Mouse (Mus musculus) MEL-GATA-1-ER (cell line): ENCODE data around the gene Stk38.
"Not testable (repeated sequence)": the region's sequence is repeated elsewhere in the genome, so short reads cannot be mapped to it uniquely, and the experiment has no call there.

Source experiments
- DNase-seq: peaks from one replicate; pipeline ENCODE4 v3.0.0-alpha.2; 2012; ENCODE audit warnings: low read depth; ENCODE audit errors: extremely low read depth

Stk38 gene

DNA sequence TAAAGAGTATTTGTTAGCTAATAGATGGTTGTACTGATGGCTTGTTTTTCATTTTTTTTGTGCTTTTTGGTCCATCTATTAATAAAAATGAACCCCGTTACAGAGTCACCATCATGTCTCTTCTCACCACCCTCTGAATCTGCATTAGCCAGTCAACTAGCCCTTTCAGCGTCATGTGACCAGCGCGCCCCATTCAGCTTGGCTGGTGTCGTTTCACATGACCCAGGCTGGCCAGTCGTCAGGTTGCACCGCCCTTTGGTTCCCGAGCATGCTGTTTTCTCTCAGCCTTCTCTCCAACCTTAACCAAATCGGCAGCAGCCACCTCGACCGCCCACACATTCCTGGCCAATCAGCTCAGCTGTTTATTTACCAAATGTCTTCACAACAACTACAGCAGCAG, 31.6 kb upstream of the Stk38 start:
- no peak for DNase-seq

DNA sequence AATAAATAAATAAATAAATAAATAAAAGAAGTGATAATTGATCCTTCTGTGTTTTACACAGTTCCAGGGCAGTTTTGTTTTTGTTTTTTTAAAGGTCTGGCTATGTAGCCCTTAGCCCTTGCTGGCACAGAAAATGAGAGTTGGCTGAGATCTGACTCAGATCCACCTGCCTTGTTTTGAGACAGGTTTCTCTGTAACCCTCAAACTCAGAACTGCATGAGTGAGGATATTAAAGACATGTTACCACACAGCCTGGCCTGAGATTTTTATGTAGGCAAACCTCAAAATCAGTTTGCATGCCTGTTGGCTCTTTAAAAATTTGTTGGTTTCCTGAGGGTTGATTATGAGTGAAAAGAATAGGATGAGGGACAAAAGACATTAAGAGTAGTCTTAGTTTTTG, 27.7 kb upstream of the Stk38 start:
- DNase-seq: no peak

DNA sequence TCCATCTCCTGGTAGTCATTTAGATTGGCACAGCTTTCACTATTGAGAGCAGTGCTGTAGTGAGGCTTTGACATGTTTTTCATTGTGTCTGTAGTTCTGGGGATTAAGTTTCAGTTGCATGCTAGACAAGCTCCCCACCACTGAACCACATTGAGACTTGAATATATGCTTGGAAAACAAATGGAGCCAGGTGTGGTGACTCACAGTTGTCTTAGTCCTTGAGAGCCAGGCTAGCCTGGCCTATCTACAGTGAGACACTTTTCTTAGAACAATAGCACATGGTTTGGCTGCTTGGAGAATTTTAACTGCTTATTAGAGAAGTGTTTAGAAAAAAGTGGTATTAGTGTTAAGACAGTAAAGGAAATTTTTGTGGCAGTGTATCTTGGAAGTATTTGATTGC, 26.5 kb upstream of the Stk38 start:
- no peak for DNase-seq

DNA sequence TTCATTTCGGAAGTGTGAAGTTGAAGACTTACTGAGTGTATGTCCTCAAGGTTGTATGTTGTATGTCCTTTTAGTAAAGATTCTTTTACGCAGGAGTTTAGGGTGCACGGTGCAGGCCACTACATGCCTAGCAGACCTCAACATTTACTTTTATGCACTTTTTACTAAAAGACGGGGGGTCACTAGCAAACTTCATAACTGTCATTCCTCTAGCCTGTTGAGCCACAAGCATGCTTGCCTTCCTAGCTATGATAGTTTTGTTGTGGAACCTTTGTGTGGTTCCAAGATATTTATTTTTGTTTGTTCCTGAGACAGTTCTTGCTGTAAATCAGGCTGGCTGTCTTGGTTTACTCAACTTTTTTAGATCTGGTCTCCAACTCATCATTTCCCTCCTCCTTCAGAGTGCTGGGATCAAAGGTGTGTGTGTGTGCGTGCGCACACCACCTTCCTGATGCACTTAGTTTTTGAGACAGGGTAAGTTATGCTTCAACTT, 25.8 kb upstream of the Stk38 start:
- DNase-seq: no peak

DNA sequence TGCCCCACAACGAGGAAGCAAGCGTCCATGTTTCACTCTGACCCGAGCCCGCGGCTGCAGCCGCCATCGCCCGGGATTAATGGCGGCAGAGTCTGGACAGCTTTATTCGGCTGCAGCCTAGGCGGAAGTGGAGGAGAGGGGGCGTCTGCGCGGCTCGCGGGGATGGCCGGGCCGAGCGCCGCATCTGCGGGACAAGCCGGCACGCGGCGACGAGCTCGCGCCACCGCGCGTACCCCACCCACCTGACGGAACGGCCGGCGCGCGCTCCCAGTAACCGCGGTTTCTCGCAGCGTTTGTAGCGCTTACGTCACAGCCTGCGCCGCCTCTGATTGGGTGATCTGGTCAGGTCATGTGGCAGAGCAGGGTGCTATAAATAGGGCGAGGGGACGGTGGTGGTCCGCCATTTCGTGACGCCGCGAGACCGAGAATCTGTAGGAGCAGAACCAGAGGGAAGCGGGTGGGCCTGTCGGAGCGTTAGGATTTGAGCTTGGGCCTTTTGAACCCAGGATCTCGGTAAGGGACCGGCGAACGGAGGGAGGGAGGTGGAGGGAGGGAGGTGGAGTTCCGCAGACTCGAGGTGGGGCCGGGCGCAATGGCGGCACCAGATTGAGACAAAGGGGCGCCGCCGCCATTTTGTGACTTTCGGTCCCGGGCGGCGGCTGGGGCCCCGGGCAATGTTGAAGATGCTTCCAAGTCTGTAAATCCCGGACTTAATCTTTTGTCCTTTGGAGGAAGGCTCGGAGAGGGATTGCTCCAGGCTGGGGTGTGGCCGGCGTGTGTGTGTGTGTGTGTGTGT, 24.7 kb upstream of the Stk38 start, which contains the start of gene Srsf3:
Gene Srsf3 (plus strand): TSS at position 355 of the 796 bp plus-strand sequence.
- peak; percentile 89 for DNase-seq

DNA sequence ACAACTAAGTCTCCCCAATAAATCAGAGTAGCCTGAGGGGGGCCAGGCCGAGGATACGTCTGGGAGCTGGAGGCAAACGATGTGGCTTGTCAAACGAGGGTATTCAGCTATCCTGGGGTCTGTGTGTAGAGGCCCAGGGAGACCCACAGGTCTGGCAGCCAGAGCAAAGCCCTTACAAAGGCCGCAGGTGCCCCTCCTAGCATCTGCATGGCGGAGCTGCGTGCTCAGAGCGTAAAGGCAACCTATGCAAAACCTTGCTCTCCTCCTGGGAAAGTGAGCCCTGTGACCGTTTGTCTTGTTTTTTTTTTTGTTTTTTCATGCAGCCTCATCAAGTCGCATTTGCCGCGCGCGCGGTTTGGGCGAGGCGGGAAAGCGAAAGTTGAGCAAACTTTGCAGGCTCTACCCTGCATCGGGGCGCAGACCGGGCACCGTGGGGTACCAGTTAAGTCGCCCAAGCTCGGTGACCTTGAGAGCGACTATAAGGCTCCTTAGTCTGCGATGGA, 24.0 kb upstream of the Stk38 start:
- DNase-seq: no peak

DNA sequence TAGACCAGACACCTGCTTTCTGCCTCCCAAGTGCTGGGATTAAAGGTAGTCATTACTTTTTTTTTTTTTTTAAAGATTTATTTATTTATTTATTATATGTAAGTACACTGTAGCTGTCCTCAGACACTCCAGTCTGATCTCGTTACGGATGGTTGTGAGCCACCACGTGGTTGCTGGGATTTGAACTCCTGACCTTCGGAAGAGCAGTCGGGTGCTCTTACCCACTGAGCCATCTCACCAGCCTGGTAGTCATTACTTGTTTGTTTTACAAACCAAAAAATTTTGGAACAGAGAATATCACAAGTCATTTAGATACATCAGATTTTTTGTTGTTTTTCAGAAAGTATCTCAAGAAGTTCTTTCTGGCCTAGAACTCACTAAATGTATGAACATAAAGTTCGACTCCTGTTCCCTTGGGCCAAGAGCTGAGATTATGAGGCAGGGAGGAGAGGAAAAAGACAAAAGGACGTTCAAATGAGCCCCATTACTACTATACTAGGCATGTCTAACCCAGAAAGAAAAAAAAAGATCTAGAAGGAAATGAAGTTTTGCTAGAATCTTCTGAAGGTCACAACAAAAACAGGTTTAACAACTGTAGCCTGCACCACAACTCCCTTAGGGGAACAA, 23.4 kb upstream of the Stk38 start:
- not testable (repeated sequence) for DNase-seq

DNA sequence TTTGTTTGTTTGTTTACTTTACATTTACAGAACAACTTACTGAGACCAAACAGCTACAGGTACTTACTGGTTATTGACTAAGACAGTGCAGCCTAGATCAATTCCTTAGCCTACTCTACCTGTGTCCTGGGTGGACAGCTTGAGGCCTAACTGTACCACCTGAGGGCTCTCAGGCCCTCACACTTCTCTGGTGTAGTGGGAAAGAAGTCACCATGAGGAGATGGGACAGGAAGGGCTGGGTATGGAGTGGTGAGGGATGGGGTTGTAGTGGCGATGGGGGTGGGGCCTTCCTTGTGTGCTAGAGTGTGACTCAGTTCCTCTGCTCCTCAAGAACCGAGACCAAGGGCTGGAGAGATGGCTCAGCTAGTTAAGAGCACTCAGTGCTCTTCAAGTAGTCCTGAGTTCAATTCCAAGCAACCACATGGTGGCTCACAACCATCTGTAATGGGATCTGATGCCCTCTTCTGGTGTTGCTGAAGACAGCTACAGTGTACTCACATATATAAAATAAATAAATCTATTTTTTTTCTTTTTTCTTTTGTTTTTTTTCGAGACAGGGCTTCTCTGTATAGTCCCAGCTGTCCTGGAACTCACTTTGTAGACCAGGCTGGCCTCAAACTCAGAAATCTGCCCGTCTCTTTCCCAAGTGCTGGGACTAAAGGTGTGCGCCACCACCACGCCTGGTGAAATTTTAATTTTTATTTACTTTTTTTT, 22.7 kb upstream of the Stk38 start:
- no peak for DNase-seq

DNA sequence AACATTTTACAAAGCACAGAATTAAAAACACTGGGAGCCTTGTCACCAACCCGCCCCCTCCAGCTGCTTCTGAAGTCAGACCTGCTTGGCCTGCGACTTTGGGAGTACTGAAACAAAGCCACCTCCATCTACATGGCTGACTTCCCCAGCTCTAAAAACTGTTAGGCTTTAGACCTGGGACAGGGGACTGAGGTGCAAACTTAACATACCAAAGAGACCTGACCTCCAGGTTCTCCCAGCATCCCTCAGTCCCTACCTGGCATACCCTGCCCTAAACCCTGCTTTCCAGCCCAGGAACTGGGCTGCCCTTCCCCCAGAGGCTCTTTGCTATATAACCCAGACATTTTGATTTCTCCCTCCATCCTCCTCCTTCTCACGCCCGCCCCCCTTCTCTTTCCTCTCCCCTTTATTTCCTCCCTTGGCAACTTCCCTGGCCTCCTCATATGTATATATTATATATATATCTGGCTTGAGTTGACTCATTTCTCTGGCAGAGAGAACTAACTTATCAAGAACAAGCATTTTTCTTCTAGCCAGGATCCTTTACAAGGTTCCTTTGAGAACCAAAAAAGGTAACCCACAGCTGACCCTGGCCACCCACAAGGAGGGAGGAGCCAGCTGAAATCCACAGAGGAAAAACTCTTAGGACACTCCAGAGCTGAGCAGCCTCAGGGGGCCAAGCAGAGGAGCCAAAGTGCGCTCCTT, 19.0 kb upstream of the Stk38 start:
- no peak for DNase-seq

DNA sequence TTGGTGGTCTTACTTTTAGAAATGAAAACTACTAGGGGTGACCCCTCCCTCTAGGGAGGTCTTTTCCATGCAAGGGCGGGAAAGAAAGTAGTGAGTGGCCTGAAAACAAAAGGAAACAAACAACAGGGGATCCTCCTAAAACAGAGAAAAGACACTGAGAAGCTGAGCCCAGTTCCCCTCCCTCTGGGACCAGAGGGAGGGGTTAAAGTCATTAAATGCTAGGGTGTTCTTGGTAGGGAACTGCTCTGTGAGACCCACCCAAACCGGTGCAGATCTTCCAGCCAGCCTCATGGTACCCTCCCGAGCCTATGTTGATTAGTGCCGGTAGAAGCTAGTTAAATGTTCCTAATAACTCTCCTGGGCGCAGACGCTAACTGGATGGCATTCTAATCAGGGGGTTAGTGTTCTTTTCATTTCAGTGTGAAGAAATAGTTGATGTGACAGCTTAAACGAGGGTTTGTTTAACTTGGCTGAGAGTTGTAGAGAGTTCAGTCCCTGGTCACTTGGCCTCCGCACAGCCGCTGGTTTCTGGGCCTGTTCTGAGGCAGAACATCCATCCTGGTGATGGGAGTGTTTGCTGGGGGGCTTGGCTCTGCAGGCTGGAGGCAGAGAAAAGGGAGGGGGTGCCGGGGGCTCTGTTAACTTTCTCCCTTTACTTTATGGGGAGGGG, 17.2 kb upstream of the Stk38 start:
- no peak for DNase-seq

DNA sequence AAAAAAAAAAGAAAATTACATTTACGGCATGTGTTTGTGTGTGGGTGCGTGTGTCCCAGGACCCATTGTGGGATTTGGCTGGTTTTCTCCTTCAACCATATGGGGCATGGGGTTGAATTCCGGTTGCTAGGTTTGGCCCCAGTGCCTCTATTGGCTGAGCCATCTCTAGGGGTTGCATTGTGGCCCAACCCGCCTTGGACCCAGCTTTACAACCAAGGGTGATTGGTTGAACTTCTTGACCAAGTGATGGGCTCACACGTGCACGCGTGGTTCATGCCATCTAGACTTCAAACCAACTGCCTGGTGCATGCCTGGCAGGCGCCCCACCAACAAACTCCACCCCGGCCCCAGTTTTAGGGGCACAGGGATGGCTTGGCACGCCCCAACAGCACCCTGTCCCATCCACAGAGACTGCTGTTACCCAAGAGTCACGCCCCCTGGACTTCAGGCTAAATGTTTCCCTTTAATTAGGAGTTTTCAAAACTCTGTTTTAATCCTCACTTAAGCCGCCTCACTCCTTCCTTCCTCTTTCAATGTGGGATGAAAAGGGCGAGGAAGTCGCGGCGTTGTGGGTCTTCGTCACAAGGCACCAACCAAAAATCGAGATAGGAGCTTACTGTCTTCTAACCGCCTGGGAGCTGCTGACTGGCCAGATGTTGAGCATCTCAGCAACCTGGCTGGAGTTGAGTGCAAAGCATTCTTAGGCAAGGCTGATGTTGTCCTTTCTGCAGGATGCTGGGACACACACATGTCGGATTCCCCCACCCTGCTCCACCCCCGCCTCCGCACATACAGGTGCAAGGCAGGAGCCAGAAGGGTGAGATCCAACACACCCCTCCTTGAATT, 16.5 kb upstream of the Stk38 start:
- no peak for DNase-seq

DNA sequence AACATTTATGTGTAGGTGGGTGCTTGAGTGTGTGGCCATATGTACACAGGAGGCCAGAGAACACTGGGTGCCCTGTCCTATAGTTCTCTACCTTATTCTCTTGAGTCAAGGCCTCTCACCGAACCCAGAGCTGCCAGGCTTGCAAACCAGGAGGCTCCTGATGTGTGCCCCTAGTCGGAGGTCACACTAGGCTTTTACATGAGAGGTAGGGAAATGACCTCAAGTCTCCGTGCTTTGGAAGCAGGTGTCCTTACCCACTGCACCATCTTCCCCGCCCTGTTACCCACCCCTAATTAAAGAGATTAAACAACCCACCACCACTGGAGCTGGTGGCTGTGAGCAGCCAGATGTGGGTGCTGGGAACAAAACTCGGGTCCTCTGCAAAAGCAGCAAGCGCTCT, 15.6 kb upstream of the Stk38 start:
- no peak for DNase-seq

DNA sequence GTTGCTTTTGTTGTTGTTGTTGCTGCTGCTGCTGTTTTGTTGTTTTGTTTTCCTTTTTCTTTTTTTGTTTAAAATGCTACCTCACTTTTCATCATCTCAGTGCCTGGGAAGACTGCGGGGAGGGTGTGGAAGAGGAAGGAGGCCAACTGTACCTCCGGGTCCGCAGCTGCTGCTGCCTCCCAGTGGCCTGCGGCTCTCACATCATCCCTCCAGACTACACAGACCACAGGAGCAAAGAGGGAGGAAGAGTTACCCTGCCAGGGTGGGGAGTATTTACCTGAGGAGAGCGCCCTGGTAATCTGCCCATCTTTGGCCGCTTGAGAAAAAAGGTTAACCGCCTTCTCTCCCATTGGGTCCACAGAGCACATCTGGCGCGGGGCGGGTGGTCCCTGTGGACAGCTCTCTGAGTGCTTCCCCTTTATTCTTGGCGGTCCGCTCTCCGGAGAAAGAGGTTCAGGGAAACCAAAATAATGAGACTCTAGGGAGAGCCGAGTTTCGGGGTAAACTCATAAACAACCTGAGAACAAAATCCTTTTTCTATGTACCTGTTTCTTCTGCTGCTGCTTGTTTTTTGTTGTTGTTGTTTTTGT, 14.5 kb upstream of the Stk38 start:
- no peak for DNase-seq

DNA sequence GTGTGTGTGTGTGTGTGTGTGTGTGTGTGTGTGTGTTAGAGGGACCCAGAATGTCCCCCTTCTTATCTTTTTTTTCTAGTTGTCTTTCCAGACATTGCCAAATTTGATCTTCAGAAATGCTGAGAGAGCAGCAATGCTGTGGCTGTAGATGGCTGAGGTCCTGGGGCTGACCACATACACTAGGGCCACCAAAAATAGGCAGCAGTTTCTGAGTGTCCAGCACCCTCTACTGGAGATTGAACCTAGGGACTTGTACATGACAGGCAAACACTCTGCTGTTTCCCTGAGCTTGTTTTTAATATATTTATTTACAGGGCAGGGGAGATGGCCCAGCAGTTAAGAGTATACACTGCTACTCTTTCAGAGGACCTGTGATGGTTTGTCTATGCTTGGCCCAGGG, 12.6 kb upstream of the Stk38 start:
- no peak for DNase-seq

DNA sequence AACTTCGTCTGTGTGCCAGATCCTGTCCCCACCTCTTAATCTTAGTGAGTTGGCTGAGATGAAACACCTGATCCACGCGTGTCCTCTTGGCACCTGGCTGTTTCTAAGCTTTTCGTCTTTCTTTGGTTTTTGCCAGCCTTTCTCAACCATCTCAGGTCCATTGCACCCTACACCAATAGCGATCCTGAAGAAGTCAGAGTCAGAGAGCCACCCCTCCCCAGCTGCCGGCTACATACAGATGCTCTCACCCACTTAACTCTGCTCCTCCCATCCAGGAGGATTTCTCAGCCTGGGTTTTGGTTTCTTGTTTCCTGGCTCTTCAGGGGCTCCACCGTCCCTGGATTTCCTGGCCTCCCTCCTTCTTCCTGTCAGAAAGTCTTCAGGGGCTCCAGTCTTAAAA, 11.6 kb upstream of the Stk38 start:
- no peak for DNase-seq

DNA sequence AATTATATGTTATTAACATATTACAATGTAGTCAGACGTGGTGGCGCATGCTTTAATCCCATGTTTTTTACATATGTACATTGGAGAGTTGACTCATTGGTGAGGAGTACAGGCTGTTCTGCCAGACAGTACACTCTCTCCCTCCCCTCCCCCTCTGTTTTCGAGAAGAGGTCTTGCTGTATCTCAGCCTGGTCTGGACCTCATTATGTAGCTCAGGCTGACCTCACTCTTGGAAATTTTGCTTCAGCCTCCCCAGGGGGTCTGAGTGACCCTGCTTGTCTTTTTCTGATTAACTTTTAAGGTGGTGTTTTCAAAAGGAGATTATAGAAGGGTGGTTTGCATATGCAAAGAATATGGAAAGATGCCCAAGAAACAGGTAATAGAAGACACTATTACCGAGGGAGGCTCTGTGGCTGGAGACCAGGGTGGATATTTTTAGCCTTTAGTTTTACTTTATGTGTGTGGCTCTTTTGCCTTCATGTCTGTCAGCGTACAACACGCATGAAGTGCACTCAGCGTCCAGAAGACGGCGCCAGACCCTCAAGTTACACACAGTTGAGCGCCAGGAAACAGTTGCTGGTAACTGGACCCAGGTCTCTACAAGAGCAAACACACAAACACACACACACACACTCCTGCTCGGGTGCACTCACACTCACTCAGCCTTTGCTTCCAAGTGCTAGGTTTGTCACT, 10.6 kb upstream of the Stk38 start:
- DNase-seq: no peak

DNA sequence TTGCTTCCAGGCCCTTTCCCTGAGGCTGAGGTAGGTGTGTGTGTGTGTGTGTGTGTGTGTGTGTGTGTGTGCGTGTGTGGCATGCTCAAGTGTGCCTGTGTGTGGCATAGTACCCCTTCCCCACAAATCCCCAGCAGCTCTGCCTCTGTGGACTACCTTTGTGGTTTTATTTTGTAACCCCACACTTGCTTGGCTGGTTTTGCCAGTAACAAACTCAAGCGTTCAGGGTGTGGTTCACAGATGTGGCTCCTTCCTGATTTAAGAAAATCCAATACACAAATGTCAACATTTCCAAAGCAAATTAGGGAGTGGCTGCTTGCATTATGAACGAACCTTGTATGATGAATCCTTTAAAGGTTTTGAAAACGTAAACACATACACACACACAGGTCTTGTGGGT, 8.9 kb upstream of the Stk38 start:
- DNase-seq: no peak

DNA sequence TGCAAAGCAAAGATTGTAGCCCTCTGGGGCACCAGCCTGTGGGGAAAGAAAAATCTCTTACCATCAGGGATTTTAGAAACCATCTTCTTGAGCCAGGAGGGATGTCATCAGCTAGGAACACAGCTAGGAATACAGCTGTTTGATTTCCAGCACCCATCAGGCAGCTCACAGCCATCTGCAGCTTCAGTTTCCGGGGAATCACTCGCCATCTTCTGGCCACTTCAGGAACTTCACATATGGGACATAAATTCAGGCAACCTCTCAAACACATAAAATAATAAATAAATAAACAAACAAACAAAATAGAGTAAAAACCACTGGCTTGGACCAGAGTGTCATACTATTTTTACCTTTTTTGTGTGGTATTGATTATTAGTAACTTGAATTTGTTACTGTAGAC, 7.8 kb upstream of the Stk38 start:
- DNase-seq: no peak

DNA sequence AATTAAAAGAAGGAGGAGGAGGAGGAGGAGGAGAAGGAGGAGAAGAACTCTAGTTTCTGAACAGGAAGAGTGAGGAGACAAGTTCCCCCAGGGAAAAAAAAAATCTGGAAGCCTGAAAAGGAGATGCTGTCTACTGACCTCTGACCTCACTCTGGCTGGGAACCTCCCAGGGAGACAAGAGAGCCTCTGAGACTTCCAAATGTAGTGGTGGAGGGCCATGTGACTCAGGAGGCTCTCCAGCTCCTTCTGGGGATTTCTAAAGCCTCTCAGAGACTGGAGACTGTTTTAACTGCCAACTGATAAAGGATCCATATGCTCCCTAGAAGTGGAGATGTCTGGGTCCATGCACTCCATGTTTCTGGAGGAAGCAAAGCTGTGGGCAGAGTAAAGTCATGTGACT, 6.4 kb upstream of the Stk38 start:
- no peak for DNase-seq
